Mouse (Mus musculus) intestine, embryonic 14.5 days (tissue): ENCODE data around the gene Armc10. TPM values are rescaled to one million over a fixed set of nuclear protein-coding genes. Genes with fewer than 3 reads are reported as not detected.
"Not testable (repeated sequence)": the region's sequence is repeated elsewhere in the genome, so short reads cannot be mapped to it uniquely, and the experiment has no call there.

ENCODE experiments used
- ATAC-seq: fragments of 200-750 bp; cut with Nextera tagmentation; replicated peaks from 2 replicates; pipeline ENCODE4 v1.8.0; 2017; ENCODE audit warnings: low read depth, moderate number of reproducible peaks, moderate TSS enrichment, moderate library complexity; ENCODE audit not compliant: low FRiP score, low TSS enrichment
- DNase-seq: peaks from one replicate; pipeline ENCODE4 v3.0.0-alpha.2; 2018; ENCODE audit warnings: low spot score
- H3K27ac ChIP-seq: fragments of 300-500 bp; sonication (generic); 2 replicates; pipeline ENCODE4 v1.5.1; 2014; ENCODE audit warnings: low read depth, mild to moderate bottlenecking, control low read depth
- H3K27me3 ChIP-seq: fragments of 300-500 bp; sonication (generic); replicated peaks from 2 replicates; pipeline ENCODE4 v1.6.1; 2014; ENCODE audit warnings: low read length, control low read depth; ENCODE audit not compliant: control insufficient read depth, insufficient read depth
- H3K36me3 ChIP-seq: fragments of 300-500 bp; sonication (generic); 2 replicates; pipeline ENCODE4 v1.6.1; 2014; ENCODE audit warnings: low read length, control low read depth; ENCODE audit not compliant: control insufficient read depth, insufficient read depth
- H3K4me1 ChIP-seq: fragments of 300-500 bp; sonication (generic); replicated peaks from 2 replicates; pipeline ENCODE4 v1.6.1; 2014; ENCODE audit warnings: low read length, control low read depth, mixed read lengths; ENCODE audit not compliant: control insufficient read depth, insufficient read depth
- H3K4me2 ChIP-seq: fragments of 300-500 bp; sonication (generic); 2 replicates; pipeline ENCODE4 v1.6.1; 2014; ENCODE audit warnings: low read length
- H3K4me3 ChIP-seq: fragments of 300-500 bp; sonication (generic); 2 replicates; pipeline ENCODE4 v1.5.1; 2014; ENCODE audit warnings: low read depth, low read length, control low read depth, mixed read lengths
- H3K9ac ChIP-seq: fragments of 300-500 bp; sonication (generic); 2 replicates; pipeline ENCODE4 v1.6.1; 2014; ENCODE audit warnings: mild to moderate bottlenecking, low read length
- H3K9me3 ChIP-seq: fragments of 300-500 bp; sonication (generic); 2 replicates; pipeline ENCODE4 v1.6.1; 2016; ENCODE audit warnings: low read length, control low read depth; ENCODE audit not compliant: control insufficient read depth
- WGBS: fragments of 180-500 bp; shearing (Covaris S2); extraction: QIAGEN DNeasy Blood & Tissue Kit; methylation state at CpG from one replicate; pipeline ENCODE4 v1.1.7; 2014; 5-methylcytosine and 5-hydroxymethylcytosine counted together
- polyA plus RNA-seq: library from polyadenylated mRNA; unstranded; fragments of >200 nt; fragmentation: Nextera tagmentation; extraction: Ambion mirVana; gene quantifications from 2 replicates; pipeline ENCODE4 v1.2.1, GENCODE M21; 2014

Gene Armc10
- polyA plus RNA-seq, result 52.3 and 56.8 TPM in 2 replicates

DNA sequence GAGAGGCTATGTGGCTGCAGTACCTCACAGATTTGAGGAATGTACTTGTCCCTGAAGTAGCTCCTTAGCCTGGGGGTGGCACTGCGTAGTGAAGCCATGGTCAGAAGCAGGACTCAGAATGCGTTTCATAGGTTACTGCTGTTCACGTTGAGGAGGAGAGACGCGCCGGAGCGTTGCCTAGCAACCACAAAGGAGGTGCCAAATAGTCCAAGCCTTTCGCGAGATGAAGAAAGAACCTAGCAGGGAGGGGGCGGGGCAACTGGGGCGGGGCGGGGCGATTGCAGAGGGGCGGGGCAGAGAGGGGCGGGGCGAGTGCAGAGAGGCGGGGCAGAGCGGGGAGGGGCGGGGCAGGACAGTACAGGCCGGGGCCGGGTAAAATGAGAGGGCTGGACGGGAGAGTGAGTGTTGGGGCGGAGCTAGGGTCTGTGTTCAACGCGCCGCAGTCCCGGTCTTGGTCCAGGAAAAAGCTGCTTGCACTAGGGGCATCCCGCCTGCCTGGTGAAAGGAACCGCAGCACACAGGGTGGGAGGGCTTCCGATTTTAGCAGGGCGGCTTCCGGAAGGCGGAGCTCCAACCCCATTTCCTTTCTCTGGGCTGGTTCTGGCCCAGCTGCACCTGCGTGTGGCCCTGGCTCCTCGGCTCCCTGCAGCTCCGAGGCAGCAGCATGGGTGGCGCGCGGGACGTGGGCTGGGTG, at the start of gene Armc10, which contains the start of gene Fbxl13:
Gene Armc10, plus strand, starts transcription at position 375 of the 694 bp plus-strand sequence.
Gene Fbxl13, minus strand, starts transcription at position 196 of the 694 bp plus-strand sequence.
- peak; percentile 99 for ATAC-seq
- 2% methylated on average over 40 of the region's 40 CpGs for WGBS

DNA sequence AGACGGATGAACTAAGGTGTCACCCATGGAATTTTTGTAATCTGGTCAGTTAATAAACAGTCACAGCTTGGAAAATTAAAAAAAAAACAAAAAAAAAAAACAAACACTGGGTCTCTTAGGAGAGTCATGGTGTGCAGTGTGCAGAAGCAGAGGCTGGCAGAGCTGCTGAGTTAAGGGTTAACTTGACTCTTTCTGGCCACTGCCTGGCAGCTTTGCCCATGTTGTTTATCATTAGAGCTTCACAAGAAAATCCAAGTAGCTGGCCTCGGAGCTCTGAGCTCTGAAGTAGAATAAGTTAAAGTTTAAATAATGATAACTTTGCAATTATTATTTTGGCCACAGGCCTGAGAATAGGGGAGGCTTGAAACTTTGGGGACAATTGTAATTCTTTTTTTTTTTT, 46.1 kb upstream of the Armc10 start:
- H3K27me3 ChIP-seq, H3K4me3 ChIP-seq, H3K9ac ChIP-seq, H3K27ac ChIP-seq, H3K4me1 ChIP-seq, H3K4me2 ChIP-seq, DNase-seq, H3K9me3 ChIP-seq, H3K36me3 ChIP-seq, ATAC-seq: not testable (repeated sequence)
- whole genome bisulfite sequencing, result 61% methylated on average over 2 of the region's 2 CpGs

More for the DNA sequence above, at the start of gene Armc10, which contains the start of gene Fbxl13:
- Histone ChIP-seq H3K4me1 (peaks cover 6% of the 10 kb centered on the region; the same call in 1 of the 2 replicates), H3K4me3 (peak within 1 kb of the TSS; percentile 74), H3K9me3 (no peaks in the 10 kb centered on the region), H3K27ac (peak within 1 kb of the TSS; percentile 82), H3K9ac (peak within 1 kb of the TSS; percentile 54), H3K36me3 (peaks cover 26% of the 10 kb centered on the region), H3K27me3 (no peaks in the 10 kb centered on the region), H3K4me2 (peak within 1 kb of the TSS; percentile 75)
- DNase-seq, result peak; percentile 90

DNA sequence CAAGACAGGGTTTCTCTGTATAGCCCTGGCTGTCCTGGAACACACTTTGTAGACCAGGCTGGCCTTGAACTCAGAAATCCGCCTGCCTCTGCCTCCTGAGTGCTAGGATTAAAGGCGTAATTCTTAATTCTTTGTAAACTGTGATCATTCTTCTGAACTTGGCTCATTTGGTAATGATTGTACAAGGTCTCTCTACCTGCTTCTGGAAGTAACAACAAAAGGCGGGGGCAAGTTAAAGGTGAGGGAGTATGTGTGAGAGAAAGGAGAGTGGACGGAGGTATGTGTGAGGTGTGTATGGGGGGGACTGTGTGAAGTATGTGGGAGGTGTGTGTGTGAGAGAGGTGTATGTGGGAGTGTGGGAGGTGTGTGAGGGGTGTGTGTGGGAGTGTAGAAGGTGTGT, 45.7 kb upstream of the Armc10 start:
- Histone ChIP-seq H3K4me2 (no peak overlapping the region), H3K27me3 (no peaks in the 10 kb centered on the region), H3K9me3 (no peaks in the 10 kb centered on the region), H3K4me1 (no peaks in the 10 kb centered on the region), H3K27ac (no peak overlapping the region), H3K36me3 (no peaks in the 10 kb centered on the region), H3K4me3 (no peak overlapping the region), H3K9ac (no peak overlapping the region)
- DNase-seq (no peak), ATAC-seq (no peak)
- WGBS, result 91% methylated on average over 4 of the region's 4 CpGs

DNA sequence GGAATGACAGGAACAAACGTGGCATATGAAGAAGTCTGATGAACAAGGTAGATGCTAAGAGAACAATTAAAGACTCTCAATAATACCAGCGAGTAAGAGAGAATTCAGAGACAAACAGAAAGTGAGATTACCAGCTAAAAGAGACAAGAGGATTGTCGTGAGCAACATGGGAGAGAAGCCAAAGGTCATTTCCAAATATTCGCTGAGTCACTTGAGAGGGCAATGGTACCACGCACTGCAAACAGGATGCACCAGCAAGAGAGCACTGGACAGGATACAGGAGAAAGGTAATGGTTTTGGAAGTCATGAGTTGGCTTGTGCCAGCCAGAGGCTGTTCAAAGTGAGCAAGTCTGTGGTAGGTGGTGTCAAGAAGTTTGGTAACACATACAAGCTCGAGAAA, 39.7 kb upstream of the Armc10 start:
- Histone ChIP-seq H3K27ac (no peak overlapping the region), H3K36me3 (no peaks in the 10 kb centered on the region), H3K4me1 (no peaks in the 10 kb centered on the region), H3K9ac (no peak overlapping the region), H3K27me3 (no peaks in the 10 kb centered on the region), H3K4me2 (no peak overlapping the region), H3K9me3 (no peaks in the 10 kb centered on the region), H3K4me3 (no peak overlapping the region)
- no peak for ATAC-seq
- DNase-seq, result no peak
- 67% methylated on average over 6 of the region's 6 CpGs for WGBS

DNA sequence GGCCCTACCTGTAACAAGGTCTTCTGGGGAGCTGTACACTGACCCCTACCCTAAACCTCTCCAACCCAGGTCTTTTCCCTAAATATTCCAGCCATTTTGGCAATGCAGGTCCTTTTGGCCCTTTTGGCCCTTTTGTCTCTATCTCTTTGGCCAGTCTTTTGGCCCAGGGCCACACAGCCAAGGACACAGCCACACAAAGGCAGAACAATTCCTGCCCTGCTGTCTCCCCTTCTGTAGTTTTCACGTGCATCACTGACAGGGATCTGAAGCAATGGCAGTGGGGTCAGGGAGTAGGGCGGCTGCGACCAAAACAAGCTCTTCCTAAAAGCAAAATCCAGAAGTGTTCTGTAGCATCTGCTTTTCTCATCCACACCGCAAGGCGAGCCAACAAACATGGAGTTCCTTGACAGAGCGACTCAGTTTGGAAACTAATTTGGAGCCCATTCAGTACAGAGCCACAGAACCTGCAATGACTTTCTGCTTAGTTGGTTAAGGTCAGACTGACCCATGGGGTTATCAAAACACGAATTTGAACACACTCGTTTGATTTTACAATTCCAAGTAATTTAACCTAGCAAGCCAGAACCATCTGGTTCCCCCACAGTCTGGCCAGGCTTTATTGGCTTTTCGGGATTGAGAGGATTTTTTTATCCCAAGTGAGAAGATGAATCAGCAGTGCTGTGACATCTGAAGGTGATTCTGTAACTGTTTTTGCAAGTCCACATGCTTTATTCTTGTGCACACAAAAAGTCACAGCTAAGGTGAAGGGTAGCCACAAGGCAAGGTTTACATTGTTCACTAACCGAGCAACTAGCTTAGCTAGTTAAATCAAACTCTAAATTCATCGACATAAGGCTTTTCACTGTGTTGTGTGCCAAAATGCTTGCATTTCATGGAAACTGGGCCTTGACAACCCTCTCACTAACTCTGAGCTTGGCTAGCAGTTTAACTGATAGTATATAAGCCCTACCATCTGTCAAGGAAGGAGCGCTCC, 37.0 kb upstream of the Armc10 start:
- no peak overlapping the region for H3K9ac ChIP-seq
- no peak overlapping the region for H3K4me3 ChIP-seq
- DNase-seq, result no peak
- H3K4me2 ChIP-seq, result no peak overlapping the region
- H3K36me3 ChIP-seq, result no peaks in the 10 kb centered on the region
- ATAC-seq, result no peak
- no peak overlapping the region for H3K27ac ChIP-seq
- no peaks in the 10 kb centered on the region for H3K4me1 ChIP-seq
- H3K27me3 ChIP-seq, result no peaks in the 10 kb centered on the region
- 68% methylated on average over 12 of the region's 12 CpGs for WGBS
- H3K9me3 ChIP-seq, result no peaks in the 10 kb centered on the region

DNA sequence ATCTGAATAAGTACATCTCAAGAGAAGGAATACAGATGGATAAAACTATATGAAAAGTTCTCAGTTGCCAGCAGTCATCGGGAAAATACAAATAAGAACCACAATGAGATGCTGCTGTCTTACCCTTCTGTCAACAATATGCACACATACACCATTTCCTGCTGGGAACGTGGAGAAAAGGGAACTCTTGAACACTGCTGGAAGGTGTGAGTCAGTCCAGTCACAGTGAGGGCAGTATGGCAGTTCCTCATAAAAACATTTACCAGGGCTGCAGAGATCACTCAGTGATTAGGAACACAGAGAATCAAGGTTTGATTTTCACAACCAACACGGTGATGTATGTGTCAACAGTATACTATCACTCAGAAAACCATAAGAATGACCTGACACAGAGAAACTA, 34.6 kb upstream of the Armc10 start:
- Histone ChIP-seq H3K36me3 (no peaks in the 10 kb centered on the region), H3K27me3 (no peaks in the 10 kb centered on the region), H3K9me3 (no peaks in the 10 kb centered on the region), H3K9ac (no peak overlapping the region), H3K4me1 (no peaks in the 10 kb centered on the region), H3K27ac (no peak overlapping the region), H3K4me2 (no peak overlapping the region), H3K4me3 (no peak overlapping the region)
- DNase-seq, result no peak
- WGBS, result 60% methylated on average over 3 of the region's 3 CpGs
- no peak for ATAC-seq

DNA sequence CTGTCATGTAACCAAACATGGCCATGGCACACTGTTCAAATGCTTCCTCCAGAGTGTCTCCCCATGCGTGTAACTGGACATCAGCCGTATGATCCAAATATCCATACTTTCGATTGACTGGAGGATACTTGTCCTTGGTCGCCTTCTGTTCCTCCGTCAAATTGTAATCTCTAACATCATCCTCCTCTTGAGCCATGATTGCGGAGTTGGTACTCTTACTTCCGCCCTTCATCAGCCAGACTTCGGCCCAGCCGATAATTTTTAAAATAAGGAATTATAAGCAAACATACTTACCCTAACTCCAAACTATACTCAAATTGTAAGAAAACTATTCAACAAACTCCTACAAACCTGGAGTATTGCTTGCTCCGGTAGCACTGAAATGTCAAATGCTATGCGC, 31.3 kb upstream of the Armc10 start:
- not testable (repeated sequence) for H3K9me3 ChIP-seq, DNase-seq, H3K9ac ChIP-seq, H3K4me3 ChIP-seq, H3K36me3 ChIP-seq, H3K4me2 ChIP-seq, H3K27ac ChIP-seq, H3K27me3 ChIP-seq, H3K4me1 ChIP-seq, ATAC-seq
- WGBS, result 95% methylated on average over 11 of the region's 11 CpGs

DNA sequence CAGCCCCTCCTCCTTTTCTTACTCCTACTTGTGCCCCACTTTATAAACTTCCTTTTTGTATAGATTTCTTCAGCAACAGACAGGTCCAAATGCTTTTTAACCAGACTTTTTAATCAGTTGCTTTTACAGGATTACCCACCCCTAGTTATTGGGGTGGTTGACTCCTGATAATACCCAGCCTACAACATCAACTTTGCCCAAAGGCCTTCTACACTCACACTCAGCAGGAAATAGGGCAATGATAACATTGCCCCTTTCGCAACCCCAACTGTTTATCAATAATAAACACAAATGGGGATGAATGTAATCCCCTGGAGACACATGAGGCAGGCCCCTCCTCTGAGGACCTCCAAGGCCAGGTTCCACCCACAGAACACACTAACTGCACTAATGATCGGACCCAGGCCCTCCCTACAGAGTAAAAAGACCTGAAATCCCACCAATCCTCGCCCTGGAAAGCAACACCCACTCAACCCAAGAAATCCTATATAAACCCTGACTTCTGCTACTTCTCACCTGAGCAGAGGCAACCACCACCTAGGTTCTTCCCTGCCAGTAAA, 29.1 kb upstream of the Armc10 start:
- Histone ChIP-seq H3K4me1 (no peaks in the 10 kb centered on the region), H3K36me3 (no peaks in the 10 kb centered on the region), H3K4me3 (no peak overlapping the region), H3K9ac (no peak overlapping the region), H3K27me3 (no peaks in the 10 kb centered on the region), H3K27ac (no peak overlapping the region), H3K4me2 (no peak overlapping the region), H3K9me3 (no peaks in the 10 kb centered on the region)
- DNase-seq (no peak), ATAC-seq (no peak)
- 69% methylated on average over 3 of the region's 3 CpGs for whole genome bisulfite sequencing
